Mouse (Mus musculus) liver, adult 2 months (tissue): ENCODE measurements at regions not wholly inside any gene's neighbourhood (a gene's known extent, or its start where the extent isn't known, plus 50 kb on each side); places are given as distances from the start of the nearest gene placed in this dataset.

Source experiments
- CTCF ChIP-seq: fragments of 200-500 bp; IDR thresholded peaks from 2 replicates; pipeline ENCODE4 v1.5.1; 2011; ENCODE audit warnings: low read depth, low read length, control low read depth
- POLR2A ChIP-seq: fragments of 200-500 bp; IDR thresholded peaks from 2 replicates; pipeline ENCODE4 v1.6.1; 2011; ENCODE audit warnings: low read length, control low read depth; ENCODE audit not compliant: insufficient read depth; ENCODE audit errors: extremely low read depth

GRCm38 (mm10) chr8:92482393-92482792, 125.0 kb downstream of the Irx5 start:
- TF ChIP-seq CTCF: no peak
- TF ChIP-seq POLR2A: no peak
